Mouse (Mus musculus) gastrocnemius, postnatal 14 days (tissue): ENCODE data around the gene Stk11. TPM values are rescaled to one million over a fixed set of nuclear protein-coding genes. Genes with fewer than 3 reads are reported as not detected.

ENCODE experiments used
- DNase-seq: peaks from one replicate; pipeline ENCODE4 v3.0.0; 2021; ENCODE audit warnings: mixed read lengths
- intact Hi-C: fragments of 180-260 bp; cut with DNase I; formaldehyde crosslinking; loops from one replicate; pipeline ENCODE4 v1.15.1; 2025; ENCODE audit warnings: low total_unique reads
- total RNA-seq, 2 experiments: library from RNA; stranded (reverse); gene quantifications; 2 replicates each; pipeline ENCODE4 v1.2.3; 2021

Gene Stk11
- total RNA-seq, 2 experiments from 2014 or later = 87.6 to 98.0 TPM

- intact Hi-C loops = no loop called here
- DNase-seq = no peak
Measured at GRCm38 (mm10) chr10:80139975-80140665, 24.5 kb downstream of the Stk11 start.

- intact Hi-C loops = no loop called here
Measured at GRCm38 (mm10) chr10:80140666-80141035, 25.0 kb downstream of the Stk11 start, which contains the start of gene Cbarp. TSS of gene Cbarp (minus strand) at chr10:80140835.

GRCm38 (mm10) chr10:80141243-80141642, 25.6 kb downstream of the Stk11 start:
- peak; percentile 92 for DNase-seq
- intact Hi-C loops = no loop called here

More at GRCm38 (mm10) chr10:80140666-80141035, 25.0 kb downstream of the Stk11 start, which contains the start of gene Cbarp:
- no peak for DNase-seq

- intact Hi-C loops = no loop called here
- DNase-seq = peak; percentile 96
Measured at GRCm38 (mm10) chr10:80141786-80142529, 26.4 kb downstream of the Stk11 start.

GRCm38 (mm10) chr10:80142530-80142925, 26.9 kb downstream of the Stk11 start:
- no peak for DNase-seq
- intact Hi-C loops = no loop called here

- intact Hi-C loops = loop anchor here (1.0 kb wide), 1 partner anchor 22 kb away; the partner anchor contains the start of gene Cirbp
- DNase-seq = no peak
Measured at GRCm38 (mm10) chr10:80143664-80144063, 28.1 kb downstream of the Stk11 start.

- no peak for DNase-seq
- intact Hi-C loops = loop anchor here (1.0 kb wide), 1 partner anchor 21 kb away; the partner anchor contains the start of gene Cirbp
Measured at GRCm38 (mm10) chr10:80144159-80144558, 28.6 kb downstream of the Stk11 start.

- DNase-seq = peak; percentile 83
- intact Hi-C loops = loop anchor here (1.0 kb wide), 1 partner anchor 20 kb away; the partner anchor contains the start of gene Cirbp
Measured at GRCm38 (mm10) chr10:80144864-80145838, 29.5 kb downstream of the Stk11 start.

- intact Hi-C loops = no loop called here
- DNase-seq = no peak
Measured at GRCm38 (mm10) chr10:80145896-80146295, 30.3 kb downstream of the Stk11 start.

- DNase-seq = no peak
- intact Hi-C loops = no loop called here
Measured at GRCm38 (mm10) chr10:80146568-80147011, 31.0 kb downstream of the Stk11 start.

GRCm38 (mm10) chr10:80147146-80147718, 31.6 kb downstream of the Stk11 start:
- intact Hi-C loops = no loop called here
- no peak for DNase-seq

GRCm38 (mm10) chr10:80147719-80148601, 32.4 kb downstream of the Stk11 start, which contains the start of gene Midn:
TSS of gene Midn (plus strand) at chr10:80148272.
- peak; percentile 85 for DNase-seq
- intact Hi-C loops = no loop called here

- DNase-seq = peak; percentile 96
- intact Hi-C loops = no loop called here
Measured at GRCm38 (mm10) chr10:80148610-80149290, 33.1 kb downstream of the Stk11 start.

- intact Hi-C loops = no loop called here
- DNase-seq = peak; percentile 98
Measured at GRCm38 (mm10) chr10:80149291-80150225, 34.0 kb downstream of the Stk11 start.

GRCm38 (mm10) chr10:80150226-80151210, 34.9 kb downstream of the Stk11 start:
- intact Hi-C loops = no loop called here
- peak; percentile 52 for DNase-seq
